ENCODE assay signal across 25 mouse cellular contexts in genomic region chr7:36585014-36585413, GRCm38 (mm10).
DNase-seq lines count a peak whose midpoint lies in the region; ATAC-seq and TF ChIP-seq lines count a peak whose summit lies in the region.
"Had no signal": no experiment of that assay in that cellular context is flagged by ENCODE, and none has a peak within 500 bp of the region (broad histone marks: within the 10 kb centered on the region; RNA-seq: fewer than 3 reads in every experiment).

No protein-coding gene starts in this region.

- WGBS in forebrain, embryonic 13.5 days = 66% methylated on average over 1 of the region's 1 CpGs

- H3K36me3 ChIP-seq in testis, adult 2 months (ENCODE audit: control insufficient read depth, insufficient read depth, low read length) = no peaks in the 10 kb centered on the region
- no peaks in the 10 kb centered on the region for H3K36me3 ChIP-seq in forebrain, embryonic 13.5 days (ENCODE audit: poor library complexity, severe bottlenecking)
- H3K36me3 ChIP-seq: forebrain, embryonic 15.5 days; G1E; hindbrain, embryonic 12.5 days; limb, embryonic 15.5 days; liver, embryonic 15.5 days; midbrain, embryonic 15.5 days; neural tube, embryonic 13.5 days had no signal

- H3K9ac ChIP-seq in forebrain, embryonic 13.5 days = no peak overlapping the region
- H3K9ac ChIP-seq: forebrain, embryonic 15.5 days; hindbrain, embryonic 12.5 days; limb, embryonic 15.5 days; liver, embryonic 15.5 days; midbrain, embryonic 15.5 days; neural tube, embryonic 13.5 days had no signal

- H3K4me2 ChIP-seq in forebrain, embryonic 13.5 days = no peak overlapping the region
- H3K4me2 ChIP-seq: forebrain, embryonic 15.5 days; hindbrain, embryonic 12.5 days; limb, embryonic 15.5 days; liver, embryonic 15.5 days; midbrain, embryonic 15.5 days; neural tube, embryonic 13.5 days had no signal

- ATAC-seq in forebrain, embryonic 13.5 days = no peak
- ATAC-seq: forebrain, embryonic 15.5 days; midbrain, embryonic 15.5 days had no signal

- no peaks in the 10 kb centered on the region for H3K4me1 ChIP-seq in testis, adult 2 months (ENCODE audit: control insufficient read depth, insufficient read depth, low read length)
- H3K4me1 ChIP-seq in forebrain, embryonic 13.5 days = no peaks in the 10 kb centered on the region
- H3K4me1 ChIP-seq: forebrain, embryonic 15.5 days; hindbrain, embryonic 12.5 days; limb, embryonic 15.5 days; liver, embryonic 15.5 days; midbrain, embryonic 15.5 days; neural tube, embryonic 13.5 days had no signal

- no peak for DNase-seq in gastrocnemius, adult 2 months
- no peak for DNase-seq in gastrocnemius, postnatal 36 days
- DNase-seq in left cerebral cortex, adult 2 months (ENCODE audit: extremely low spot score in 1 of 2, low spot score in 2 of 2) = no peak
- DNase-seq in left cerebral cortex, postnatal 36 days (ENCODE audit: low spot score in 2 of 2) = no peak
- no peak for DNase-seq in testis, postnatal 10 days (ENCODE audit: low spot score)
- no peak for DNase-seq in spleen, postnatal 36 days (ENCODE audit: low spot score in 2 of 2)
- DNase-seq: adrenal gland, postnatal 14 days; cerebellum, adult 8-10 months; cerebellum, postnatal 36 days; gastrocnemius, postnatal 14 days; heart, adult 18-20 months; kidney, adult 18-20 months; kidney, postnatal 25 days; layer of hippocampus, adult 9-11 months; left cerebral cortex, postnatal 4 days had no signal

- no peak overlapping the region for H3K4me3 ChIP-seq in gastrocnemius, adult 2 months
- H3K4me3 ChIP-seq in left cerebral cortex, adult 2 months = no peak overlapping the region
- no peak overlapping the region for H3K4me3 ChIP-seq in testis, adult 2 months (ENCODE audit: control insufficient read depth, low read depth, low read length)
- no peak overlapping the region for H3K4me3 ChIP-seq in forebrain, embryonic 13.5 days
- H3K4me3 ChIP-seq: forebrain, embryonic 15.5 days; hindbrain, embryonic 12.5 days; limb, embryonic 15.5 days; liver, embryonic 15.5 days; midbrain, embryonic 15.5 days; myocyte; neural tube, embryonic 13.5 days had no signal

- intact Hi-C loops in gastrocnemius, adult 2 months (cut with DNase I) = no loop called here
- intact Hi-C loops in gastrocnemius, postnatal 36 days (cut with DNase I) = no loop called here
- intact Hi-C loops in left cerebral cortex, adult 2 months (cut with DNase I) = no loop called here
- intact Hi-C loops in left cerebral cortex, postnatal 36 days (cut with DNase I) = no loop called here

- no peaks in the 10 kb centered on the region for H3K27me3 ChIP-seq in testis, adult 2 months (ENCODE audit: control insufficient read depth, insufficient read depth, low read length)
- H3K27me3 ChIP-seq in forebrain, embryonic 13.5 days = no peaks in the 10 kb centered on the region
- H3K27me3 ChIP-seq: forebrain, embryonic 15.5 days; hindbrain, embryonic 12.5 days; limb, embryonic 15.5 days; liver, embryonic 15.5 days; midbrain, embryonic 15.5 days; neural tube, embryonic 13.5 days had no signal

- no peaks in the 10 kb centered on the region for H3K9me3 ChIP-seq in forebrain, embryonic 13.5 days (replicated peaks)
- H3K9me3 ChIP-seq: forebrain, embryonic 15.5 days; hindbrain, embryonic 12.5 days; limb, embryonic 15.5 days; liver, embryonic 15.5 days; midbrain, embryonic 15.5 days; neural tube, embryonic 13.5 days had no signal

- no peak overlapping the region for H3K27ac ChIP-seq in gastrocnemius, adult 2 months
- H3K27ac ChIP-seq in left cerebral cortex, adult 2 months = no peak overlapping the region
- no peak overlapping the region for H3K27ac ChIP-seq in testis, adult 2 months (ENCODE audit: control insufficient read depth, insufficient read depth, low read depth, low read length)
- H3K27ac ChIP-seq in forebrain, embryonic 13.5 days = no peak overlapping the region
- H3K27ac ChIP-seq: forebrain, embryonic 15.5 days; hindbrain, embryonic 12.5 days; limb, embryonic 15.5 days; liver, embryonic 15.5 days; midbrain, embryonic 15.5 days; neural tube, embryonic 13.5 days had no signal

- TF ChIP-seq POLR2A in testis, adult 2 months (IDR thresholded peaks at IDR 0.05; ENCODE audit: control insufficient read depth, low read depth, low read length) = no peak

- peak; percentile 16; the same call in 1 of the 2 replicates for TF ChIP-seq CTCF in gastrocnemius, adult 2 months (IDR thresholded peaks at IDR 0.05)
- peak; percentile 12 for TF ChIP-seq CTCF in left cerebral cortex, adult 2 months (IDR thresholded peaks at IDR 0.05)
- 0 out of 2 replicates have a peak, but pooled peaks have one; percentile 5 for TF ChIP-seq CTCF in testis, adult 2 months (IDR thresholded peaks at IDR 0.05; ENCODE audit: control insufficient read depth, insufficient read depth, insufficient replicate concordance, low read depth, low read length)
